34 mouse cellular contexts compared by ENCODE assay signal in genomic region chr8:112724918-112725317, GRCm38 (mm10).
"Had no signal": no experiment of that assay in that cellular context is flagged by ENCODE, and none has a peak within 500 bp of the region (broad histone marks: within the 10 kb centered on the region; RNA-seq: fewer than 3 reads in every experiment).

No protein-coding gene starts in this region.

- H3K9ac ChIP-seq: heart, embryonic 12.5 days; heart, embryonic 13.5 days; heart, embryonic 15.5 days; hindbrain, embryonic 12.5 days; hindbrain, embryonic 13.5 days; hindbrain, embryonic 14.5 days; hindbrain, embryonic 15.5 days; intestine, embryonic 15.5 days; kidney, embryonic 15.5 days had no signal

- H3K27me3 ChIP-seq: heart, embryonic 12.5 days; heart, embryonic 13.5 days; heart, embryonic 15.5 days; hindbrain, embryonic 12.5 days; hindbrain, embryonic 13.5 days; hindbrain, embryonic 15.5 days; intestine, embryonic 15.5 days; kidney, embryonic 15.5 days had no signal

- DNase-seq: heart, adult 2 months; heart, postnatal 10 days; heart, postnatal 14 days; heart, postnatal 36 days; heart, postnatal 4 days; kidney, adult 11 months; kidney, adult 18-20 months; kidney, adult 8-10 months; kidney, adult 9 months; kidney, postnatal 10 days; kidney, postnatal 14 days; kidney, postnatal 25 days; kidney, postnatal 36 days; kidney, postnatal 4 days; layer of hippocampus, adult 9-11 months; layer of hippocampus, postnatal 36 days had no signal

- H3K9me3 ChIP-seq: heart, embryonic 10.5 days; heart, embryonic 12.5 days; heart, embryonic 13.5 days; heart, embryonic 15.5 days; hindbrain, embryonic 10.5 days; hindbrain, embryonic 12.5 days; hindbrain, embryonic 13.5 days; hindbrain, embryonic 15.5 days; intestine, embryonic 15.5 days; kidney, embryonic 15.5 days had no signal

- H3K4me1 ChIP-seq: heart, embryonic 10.5 days; heart, embryonic 12.5 days; heart, embryonic 13.5 days; heart, embryonic 15.5 days; hindbrain, embryonic 10.5 days; hindbrain, embryonic 12.5 days; hindbrain, embryonic 13.5 days; hindbrain, embryonic 15.5 days; intestine, embryonic 15.5 days; kidney, embryonic 15.5 days had no signal

- H3K4me2 ChIP-seq: heart, embryonic 11.5 days; heart, embryonic 12.5 days; heart, embryonic 13.5 days; heart, embryonic 15.5 days; hindbrain, embryonic 12.5 days; hindbrain, embryonic 13.5 days; hindbrain, embryonic 14.5 days; hindbrain, embryonic 15.5 days; intestine, embryonic 15.5 days; kidney, embryonic 15.5 days had no signal

- H3K36me3 ChIP-seq: heart, embryonic 10.5 days; heart, embryonic 12.5 days; heart, embryonic 13.5 days; heart, embryonic 15.5 days; hindbrain, embryonic 10.5 days; hindbrain, embryonic 12.5 days; hindbrain, embryonic 13.5 days; hindbrain, embryonic 15.5 days; intestine, embryonic 15.5 days; kidney, embryonic 15.5 days had no signal

- H3K27ac ChIP-seq: heart, adult 2 months; heart, embryonic 10.5 days; heart, embryonic 13.5 days; heart, embryonic 15.5 days; hindbrain, embryonic 10.5 days; hindbrain, embryonic 12.5 days; hindbrain, embryonic 13.5 days; hindbrain, embryonic 14.5 days; hindbrain, embryonic 15.5 days; hindbrain, postnatal 0 days; intestine, embryonic 15.5 days; kidney, embryonic 15.5 days; layer of hippocampus, adult 2 months had no signal

- ATAC-seq: hindbrain, embryonic 16.5 days; hindbrain, postnatal 0 days; inflammation-experienced regulatory T-cells, adult 6 months; intestine, embryonic 15.5 days; intestine, embryonic 16.5 days; intestine, postnatal 0 days had no signal

- H3K4me3 ChIP-seq: heart, adult 2 months; heart, embryonic 10.5 days; heart, embryonic 12.5 days; heart, embryonic 13.5 days; heart, embryonic 15.5 days; hindbrain, embryonic 10.5 days; hindbrain, embryonic 12.5 days; hindbrain, embryonic 13.5 days; hindbrain, embryonic 15.5 days; intestine, embryonic 15.5 days; kidney, embryonic 15.5 days; layer of hippocampus, adult 2 months had no signal
